Mouse (Mus musculus) erythroblast, adult 5-6 weeks (primary cell): ENCODE measurements around the gene Irx3. TPM values are rescaled to one million over a fixed set of nuclear protein-coding genes. Genes with fewer than 3 reads are reported as not detected.

Source experiments
- ATAC-seq: replicated peaks from 2 replicates; pipeline ENCODE4 v1.8.0; 2016; ENCODE audit warnings: moderate number of reproducible peaks, mild to moderate bottlenecking, moderate TSS enrichment, inconsistent platforms; ENCODE audit not compliant: poor library complexity, low FRiP score, severe bottlenecking
- total RNA-seq, 2 experiments: library from RNA; stranded (forward) in 1 of 2; stranded (reverse) in 1 of 2; fragments of 150-400 nt in 1 of 2; fragments of 200-764, 138-1000 nt in 1 of 2; gene quantifications; 2 replicates each; pipeline versions ENCODE4 v1.2.3 to v1.2.4; 2015 to 2017; ENCODE audit warnings: low replicate concordance in 2 of 2

Gene Irx3
- total RNA-seq, 2 experiments from 2014 or later: not detected

DNA sequence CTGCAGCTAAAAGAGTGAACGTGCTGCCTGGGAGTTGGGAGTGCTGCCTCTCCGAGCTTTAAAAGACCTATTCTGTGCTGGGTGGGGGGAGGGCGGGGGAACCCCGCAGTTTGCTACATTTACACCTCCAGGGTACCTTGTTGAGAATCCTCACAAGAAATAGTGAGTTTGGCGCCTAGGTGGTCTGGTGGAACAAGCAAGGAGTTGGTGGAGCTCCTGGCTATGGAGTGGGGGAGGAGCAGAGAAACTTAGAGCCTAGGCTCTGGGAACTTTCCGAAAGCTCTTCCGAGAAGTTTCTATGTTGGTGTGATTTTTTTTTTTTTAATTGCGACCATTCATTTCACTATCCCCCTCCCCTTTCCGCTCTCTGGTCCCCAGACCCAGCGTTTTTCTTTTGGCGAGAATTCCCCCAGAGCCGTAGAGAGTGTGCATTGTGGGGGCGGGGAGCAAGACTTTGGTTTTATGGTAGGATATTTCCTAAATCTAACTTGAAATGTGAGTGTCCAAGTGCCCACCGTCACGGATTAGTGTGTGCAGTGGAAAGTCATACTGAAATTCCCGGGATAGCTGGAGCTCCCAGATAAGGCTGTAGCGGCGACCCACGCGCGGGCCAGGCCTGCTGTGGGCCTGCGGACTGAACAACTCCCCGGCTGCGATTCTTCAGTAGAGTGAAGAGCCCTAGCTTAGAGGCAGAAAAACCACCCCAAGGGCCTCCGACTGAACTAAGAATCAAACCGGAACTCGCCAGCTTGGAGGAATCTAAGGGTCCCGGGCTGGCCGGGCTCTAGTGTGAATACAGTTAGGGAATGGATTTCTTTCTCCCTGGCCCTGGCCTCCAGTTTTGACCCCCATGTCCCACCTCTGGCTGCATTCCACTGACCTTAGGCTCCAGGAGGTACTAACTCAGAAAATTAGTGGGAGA, 795 bp upstream of the Irx3 start:
- ATAC-seq: no peak

DNA sequence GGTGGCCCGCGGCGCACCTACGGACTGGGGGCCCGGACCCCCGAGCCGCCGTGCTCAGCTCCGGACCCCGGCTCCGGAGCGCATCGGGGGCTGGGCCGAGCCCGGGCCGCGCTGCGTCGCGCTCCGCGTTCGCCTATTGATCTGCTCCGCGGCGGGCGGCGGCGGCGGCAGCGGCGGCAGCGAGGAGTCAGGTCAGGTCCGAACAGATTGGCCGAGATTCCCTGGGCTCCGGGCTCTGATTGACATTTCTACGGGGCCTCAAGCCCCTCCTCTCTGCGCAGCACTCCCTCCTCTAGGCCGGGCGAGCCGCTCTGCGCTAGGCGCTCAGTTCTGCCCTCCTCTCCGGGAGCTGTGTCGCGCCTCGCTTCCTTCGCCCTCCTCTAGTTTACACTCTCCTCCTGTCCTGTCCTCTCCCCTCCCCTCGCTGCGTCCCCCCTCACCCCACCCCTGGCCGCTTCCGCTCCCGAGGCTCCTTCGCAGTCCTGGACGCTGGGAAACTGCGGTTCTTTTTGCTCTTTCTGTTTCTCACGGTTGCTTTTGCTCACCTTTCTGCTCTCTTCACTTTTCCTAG, 541 bp downstream of the Irx3 start:
- no peak for ATAC-seq

DNA sequence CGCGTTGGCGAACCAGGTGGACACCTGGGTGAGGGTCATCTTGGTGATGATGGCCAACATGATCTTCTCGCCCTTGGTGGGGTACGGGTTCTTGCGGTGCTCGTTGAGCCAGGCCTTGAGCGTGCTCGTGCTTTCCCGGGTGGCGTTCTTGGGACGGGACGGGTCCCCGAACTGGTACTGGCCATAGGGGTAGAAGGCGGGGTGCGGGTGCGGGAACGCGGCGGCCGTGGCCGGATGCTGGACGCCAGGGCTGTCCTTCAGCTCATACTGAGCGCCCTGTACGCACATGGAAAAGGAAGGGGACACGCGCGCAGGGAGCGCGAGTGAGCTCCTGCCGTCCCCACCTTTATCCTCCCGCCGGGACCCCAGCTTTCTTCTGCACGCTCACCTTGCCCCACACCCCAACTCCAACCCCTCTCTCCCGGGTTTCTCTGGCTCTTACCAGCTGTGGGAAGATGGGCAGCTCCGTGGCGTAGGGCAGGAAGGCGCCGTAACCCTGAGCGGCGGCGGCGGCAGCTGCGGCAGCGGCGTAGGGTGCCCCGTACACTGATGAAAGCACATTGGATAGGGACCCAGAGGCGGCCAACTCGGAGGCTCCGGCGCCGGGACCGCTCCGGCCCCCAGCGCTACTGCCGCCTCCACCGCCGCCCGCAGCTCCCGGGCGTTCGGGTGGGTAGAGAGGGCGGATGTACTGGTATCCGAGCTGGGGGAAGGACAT, 1.2 kb downstream of the Irx3 start:
- ATAC-seq: no peak

DNA sequence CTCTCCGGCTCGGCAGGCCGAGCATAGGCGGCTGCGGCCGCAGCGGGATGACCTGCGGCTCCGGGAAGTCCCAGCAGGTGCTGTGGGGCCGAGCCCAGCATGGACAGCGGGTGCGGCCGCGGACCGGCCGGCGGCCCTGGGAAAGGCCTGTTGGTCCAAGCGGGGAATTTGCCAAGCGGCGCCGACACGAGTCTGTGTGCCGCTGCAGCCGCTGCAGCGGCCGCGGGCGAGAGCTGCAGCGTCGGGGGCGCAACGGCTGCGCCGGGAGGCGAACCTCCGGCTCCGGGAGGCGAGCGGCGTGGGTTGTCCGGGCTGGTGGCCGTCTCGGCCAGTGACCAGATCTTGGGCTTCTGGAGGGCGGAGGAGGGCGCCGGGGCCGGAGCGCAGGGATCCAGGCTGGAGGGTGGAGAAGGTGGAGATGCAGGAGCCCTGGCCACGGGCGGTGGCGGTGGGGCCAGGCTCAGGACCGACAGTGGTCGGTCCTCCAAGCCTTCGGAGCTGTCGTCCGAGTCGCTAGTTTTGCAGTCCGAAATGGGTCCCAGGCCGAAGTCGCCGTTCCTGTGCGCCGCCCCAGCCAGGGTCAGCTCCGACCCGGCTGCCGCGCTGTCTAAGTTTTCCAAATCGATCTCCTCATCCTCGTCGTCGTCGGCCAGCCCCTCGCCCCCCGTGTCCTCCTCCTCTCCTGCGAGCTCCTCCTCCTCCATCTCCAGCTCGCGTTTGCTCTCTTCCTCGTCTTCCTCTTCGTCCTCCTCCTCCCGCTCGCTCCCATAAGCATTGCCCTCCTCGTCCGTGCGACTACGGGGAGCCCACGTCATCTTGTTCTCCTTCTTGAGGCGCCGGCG, 2.0 kb downstream of the Irx3 start:
- ATAC-seq: no peak

DNA sequence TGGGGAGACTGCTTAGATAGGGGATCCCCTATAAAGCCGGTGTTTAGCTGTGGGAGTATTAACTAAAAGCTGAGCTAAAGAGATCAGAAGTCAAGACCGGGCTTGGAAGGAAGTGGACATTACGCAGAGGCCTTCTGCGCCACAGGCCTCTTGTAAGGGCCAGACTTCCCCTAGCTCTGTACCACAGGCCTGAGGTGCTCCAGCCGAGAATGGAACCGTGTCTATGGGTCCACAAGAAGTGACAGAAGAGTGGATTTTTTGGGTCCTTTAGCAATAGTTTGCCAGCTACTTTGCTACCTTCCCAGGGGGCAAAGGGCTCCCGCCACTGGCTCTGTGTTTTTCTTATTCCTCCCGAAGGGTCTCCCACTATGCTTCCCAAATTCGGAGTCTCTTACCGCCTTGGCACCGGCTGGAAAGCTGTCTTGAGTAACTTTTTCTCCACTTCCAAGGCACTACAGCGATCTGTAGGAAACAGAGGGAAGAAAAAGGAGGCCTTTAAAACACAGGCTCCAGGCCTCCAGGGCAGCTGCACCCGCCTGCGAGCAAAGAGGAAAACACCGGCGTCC, 2.8 kb downstream of the Irx3 start:
- ATAC-seq: no peak

DNA sequence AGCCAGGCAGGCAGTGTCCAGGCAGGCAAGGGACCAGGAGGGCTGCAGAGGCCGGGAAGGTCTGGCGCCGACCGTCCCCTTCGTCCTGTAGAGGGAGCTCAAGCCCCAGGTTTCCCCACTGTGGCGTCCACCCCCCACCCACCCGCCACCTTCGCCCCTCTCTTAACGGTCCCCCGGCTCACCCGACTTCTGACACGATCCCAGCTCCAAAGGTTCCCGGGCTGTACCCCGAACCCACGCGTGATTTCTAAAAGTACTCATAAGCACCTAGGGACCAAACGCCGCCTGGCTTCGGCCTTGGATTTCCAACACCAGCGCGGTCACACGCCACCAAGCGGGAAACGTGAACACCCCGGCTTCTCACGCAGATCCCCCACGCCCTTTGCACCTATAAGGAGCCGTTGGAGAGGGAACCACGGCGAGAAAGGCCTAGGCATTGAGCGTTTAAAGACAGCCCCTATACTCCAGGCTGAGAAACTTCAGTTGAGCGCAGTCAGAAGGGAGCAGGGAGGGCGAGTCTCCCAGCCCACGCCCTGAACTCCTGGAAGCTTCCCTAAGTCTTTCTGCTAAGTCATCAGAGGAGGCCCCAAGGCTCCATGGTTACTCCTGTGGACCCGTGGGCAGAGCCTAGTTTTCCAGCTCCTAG, 4.1 kb downstream of the Irx3 start:
- no peak for ATAC-seq

DNA sequence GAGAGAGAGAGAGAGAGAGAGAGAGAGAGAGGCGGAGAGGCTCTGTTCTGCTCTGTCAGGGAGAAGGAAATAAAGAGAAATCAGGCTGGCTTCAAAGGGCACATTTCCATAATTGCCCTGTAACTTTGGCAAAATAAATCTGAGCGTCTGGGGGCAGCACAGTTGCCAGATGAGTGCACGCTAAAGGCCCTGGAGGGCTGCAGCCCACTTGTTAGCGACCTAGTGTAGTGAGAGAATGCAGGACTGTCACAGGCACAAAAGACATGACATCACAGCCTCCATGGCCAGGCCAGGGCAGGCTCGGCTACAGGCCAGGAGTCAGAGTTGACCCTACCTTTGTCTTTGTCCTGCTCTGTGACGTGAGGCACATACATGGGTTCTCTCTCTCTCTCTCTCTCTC, 8.0 kb downstream of the Irx3 start:
- no peak for ATAC-seq

DNA sequence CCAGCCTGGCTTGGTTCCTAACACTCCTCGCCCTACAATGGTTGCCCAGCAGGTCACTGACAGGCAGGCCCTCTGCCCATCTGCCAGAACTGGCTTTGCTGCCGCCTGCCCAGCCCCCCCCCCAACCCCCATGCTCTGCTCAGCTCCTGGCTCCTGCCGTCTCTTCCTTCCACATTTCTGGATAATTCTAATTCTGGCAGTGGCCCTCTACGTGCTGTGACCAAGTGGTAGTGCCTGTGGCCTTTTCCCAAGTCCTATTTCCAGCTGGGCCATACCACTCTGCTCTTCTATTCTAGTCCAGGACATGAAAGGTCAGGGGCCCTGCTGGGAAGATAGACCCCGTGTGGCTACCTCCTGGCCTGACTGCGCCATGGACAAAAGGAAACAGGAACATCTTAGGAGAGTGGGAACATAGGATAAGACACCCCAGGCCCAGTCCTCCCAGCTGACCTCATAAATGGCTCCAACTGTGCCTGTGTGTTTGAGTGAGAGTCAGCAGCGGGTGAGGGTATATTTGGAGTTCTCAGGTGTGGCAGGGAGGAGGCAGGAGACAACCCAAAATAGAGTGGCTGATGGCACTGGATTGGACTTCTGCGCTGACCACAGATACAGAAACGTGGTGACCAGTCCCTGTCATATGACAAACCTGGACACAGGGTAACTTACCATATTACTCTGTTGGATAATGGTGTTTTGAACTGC, 14.5 kb downstream of the Irx3 start:
- no peak for ATAC-seq

DNA sequence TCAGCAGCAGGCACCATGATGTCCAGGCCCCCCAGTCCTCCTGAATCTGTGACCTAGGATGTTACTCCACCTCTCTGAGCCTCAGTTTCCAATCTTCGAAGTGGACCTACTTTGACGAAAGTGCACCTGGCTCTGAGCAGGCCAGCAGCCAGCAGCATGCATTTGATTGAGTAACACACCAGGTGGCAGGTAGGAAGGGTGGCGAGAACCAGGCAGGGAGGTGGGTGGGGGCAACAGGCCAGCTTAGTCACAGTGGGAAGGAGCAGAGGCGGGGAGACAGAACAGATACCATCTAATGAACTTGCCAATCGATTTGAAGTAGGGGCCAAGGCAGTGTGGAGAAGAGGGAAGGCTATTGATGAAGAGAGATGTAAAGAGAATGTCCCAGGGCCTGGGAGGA, 18.9 kb downstream of the Irx3 start:
- no peak for ATAC-seq

DNA sequence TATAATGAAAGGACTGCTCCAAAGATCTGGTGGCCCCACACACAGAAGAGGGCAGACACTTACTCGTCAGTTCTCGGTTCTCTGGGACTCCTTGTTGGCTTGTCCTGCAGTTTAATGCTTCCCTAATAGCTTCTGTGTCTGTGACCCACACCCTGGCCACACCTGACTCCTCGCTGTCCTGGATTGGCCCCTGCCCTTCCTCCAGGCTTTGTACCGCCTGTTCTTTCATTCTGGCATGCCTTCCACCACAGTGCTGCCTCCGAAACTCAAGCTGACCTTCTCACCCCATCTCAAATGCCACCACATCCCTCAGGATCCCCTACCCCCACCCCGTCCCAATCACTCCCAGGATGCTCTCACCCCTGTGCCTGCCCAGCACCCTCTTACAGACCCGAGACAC, 19.7 kb downstream of the Irx3 start:
- no peak for ATAC-seq

DNA sequence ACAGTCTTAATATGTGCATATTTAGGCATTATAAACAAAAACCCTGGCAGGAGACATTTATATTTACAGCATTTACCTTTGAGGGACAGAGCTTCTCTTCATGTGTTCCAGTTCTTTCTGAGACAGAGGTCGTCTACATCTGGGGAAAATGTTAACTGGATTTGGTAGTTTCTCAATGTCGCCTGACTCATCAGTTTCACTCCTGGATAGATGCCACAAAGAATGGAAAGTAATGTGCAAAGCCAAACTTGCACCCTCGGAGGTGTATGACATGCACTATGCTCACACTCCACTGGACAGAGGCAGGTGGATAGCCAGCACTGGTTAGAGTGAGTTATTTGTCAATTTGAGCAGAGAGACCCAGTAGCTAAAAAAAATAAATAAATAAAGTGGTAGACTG, 21.2 kb downstream of the Irx3 start:
- ATAC-seq: no peak

DNA sequence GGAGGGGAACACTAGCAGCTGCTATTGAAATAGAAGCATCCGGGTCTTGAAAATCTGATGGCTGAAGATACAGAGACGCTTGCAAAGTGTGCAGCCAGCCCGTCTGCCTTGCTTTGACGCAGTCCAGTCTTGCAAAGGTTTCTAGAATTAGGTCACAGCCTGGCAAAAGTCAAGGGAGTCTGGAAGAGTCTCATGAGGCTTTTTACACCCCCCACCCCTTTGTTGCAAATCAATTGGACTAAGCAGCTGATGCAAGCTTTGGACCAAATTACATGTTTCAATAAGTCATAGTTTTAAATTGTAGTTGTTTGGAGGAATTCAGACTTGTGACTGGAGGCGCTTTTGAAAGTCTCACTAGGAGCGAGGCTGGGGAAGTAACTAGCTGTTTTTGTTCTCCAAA, 33.0 kb downstream of the Irx3 start:
- no peak for ATAC-seq

DNA sequence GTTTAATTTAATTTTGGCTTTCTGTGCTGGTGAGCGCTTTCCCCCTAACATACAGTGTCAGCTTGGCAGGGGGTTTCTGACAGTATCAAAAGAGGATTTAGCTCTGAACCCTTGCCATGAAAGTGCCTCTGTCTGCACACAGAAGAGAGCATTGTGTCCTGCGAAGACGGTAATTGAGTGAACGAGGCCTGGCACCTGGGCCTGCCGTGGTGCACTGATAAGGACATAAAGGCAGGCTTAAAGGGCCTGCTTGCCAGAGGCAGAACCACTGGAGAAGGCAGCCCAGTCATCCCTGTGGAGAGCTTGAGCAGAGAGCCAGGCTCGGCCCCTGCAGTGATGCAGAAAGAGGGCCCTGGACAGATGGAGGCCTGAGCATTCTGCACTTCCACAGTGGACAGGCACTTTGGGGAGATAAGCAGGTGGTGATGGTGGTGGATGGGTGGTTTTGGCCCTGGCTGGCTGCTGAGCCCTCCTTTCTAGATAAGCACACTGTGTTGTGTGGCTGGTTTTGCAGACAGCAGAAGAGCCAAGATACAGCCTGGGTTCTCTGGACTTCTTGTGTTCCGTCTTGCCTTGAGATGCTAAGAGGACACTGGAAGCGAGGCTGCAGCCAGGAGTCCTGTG, 36.3 kb downstream of the Irx3 start:
- no peak for ATAC-seq

DNA sequence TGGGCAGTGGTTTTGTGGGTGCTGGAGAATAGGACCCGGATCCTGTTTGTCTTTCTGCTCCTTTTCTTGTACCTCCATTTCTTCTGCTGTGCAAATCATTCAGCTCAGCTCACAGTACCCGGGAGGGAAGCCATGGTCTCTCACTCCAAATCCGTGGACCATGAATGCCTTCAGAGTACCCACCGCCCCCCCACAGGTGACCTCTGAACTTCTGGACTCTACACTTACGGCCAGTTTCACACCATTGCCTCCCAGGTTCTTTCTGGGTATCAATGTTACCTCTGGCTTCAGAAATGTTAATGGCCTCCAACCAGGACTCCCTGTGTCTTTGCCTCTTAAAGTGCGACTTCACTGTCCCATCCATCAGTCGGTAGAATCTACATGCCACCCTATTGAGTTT, 46.3 kb downstream of the Irx3 start:
- no peak for ATAC-seq

DNA sequence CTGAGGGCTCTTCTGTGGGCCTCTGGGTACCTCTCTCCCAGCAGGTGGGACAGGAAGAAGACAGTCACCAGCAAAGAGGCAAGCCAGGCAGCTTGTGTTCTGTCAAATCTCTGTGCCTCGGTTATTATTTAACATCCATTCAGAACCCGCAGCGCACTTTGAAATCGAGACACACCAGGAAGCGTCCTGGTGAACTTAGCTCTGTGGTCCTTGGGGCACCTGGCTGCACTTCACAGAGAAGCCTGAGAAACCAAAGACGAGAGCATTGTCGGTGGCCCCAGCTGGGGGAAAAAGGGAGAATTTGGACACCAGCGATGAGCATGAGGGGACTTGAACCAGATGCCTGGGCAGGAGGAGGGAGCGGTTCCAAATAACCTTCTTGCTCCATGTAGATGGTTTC, 46.8 kb downstream of the Irx3 start:
- no peak for ATAC-seq

DNA sequence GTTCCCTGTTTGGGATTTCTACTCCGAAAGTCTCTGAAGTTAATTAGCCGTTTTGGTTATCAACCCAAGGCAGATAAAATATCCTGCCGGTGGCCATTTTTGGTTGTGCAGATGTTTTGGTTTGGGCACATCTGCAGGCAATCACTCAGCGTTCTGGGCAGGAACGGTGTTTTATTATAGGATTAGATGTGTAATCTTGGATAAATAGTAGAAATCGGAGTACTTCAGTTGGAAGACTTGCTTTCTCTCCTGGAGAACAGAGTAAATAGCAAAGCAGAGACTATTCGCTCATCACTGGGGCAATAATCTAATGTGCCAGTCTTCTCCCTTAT, 51.1 kb downstream of the Irx3 start:
- ATAC-seq: no peak

DNA sequence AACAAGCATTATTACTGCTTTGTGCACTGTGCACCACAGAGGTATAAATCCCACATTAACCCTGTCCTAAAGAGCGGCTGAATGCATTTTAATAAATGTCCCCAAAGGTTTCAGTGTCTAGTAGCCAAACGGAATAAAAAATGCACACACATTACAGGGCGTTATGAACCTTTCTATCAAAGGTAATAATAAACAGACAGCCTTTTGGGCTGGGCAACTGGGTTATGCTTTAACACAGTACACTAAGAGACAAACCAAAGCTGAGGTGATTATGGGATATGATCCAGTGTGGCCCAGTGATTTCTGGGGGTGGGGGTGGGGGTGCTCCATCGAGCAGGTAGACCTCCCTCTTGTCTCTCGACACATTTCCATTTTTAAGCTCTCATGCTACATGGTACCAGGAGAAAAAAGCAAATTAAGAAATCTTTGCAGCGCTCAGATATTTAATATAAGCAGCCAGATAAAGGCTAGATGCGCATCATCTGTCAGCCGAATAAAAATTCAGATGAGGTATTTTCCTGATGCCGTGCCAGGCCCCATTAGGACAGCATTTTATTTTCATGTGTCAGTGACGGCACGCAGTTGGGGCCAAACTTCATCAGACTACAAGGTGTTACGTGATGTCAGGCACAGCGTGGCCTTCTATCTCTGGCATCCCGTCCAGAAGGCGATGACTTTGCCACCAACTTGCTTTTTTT, 51.6 kb downstream of the Irx3 start:
- no peak for ATAC-seq

DNA sequence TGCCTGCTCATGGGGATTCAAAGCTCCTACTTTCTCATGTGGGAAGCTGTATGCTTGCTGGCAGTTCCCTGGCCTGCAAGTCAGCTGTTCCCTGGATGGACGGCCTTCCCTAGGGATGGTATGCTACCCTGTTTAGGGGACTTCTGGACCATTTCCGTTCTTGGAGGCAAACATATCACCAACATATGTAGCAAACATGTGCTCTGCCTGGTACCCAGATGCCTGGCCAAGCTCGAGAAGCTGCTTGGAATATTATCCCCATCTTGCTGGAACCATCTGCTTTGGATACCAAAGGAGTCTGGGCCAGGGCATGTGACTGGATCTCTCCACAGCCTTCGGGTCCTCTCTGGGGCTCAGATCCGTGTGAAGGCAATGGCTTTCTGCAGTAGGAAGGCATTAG, 52.5 kb downstream of the Irx3 start:
- no peak for ATAC-seq
